ENCODE assay signal across 21 mouse cellular contexts in the genomic region with DNA sequence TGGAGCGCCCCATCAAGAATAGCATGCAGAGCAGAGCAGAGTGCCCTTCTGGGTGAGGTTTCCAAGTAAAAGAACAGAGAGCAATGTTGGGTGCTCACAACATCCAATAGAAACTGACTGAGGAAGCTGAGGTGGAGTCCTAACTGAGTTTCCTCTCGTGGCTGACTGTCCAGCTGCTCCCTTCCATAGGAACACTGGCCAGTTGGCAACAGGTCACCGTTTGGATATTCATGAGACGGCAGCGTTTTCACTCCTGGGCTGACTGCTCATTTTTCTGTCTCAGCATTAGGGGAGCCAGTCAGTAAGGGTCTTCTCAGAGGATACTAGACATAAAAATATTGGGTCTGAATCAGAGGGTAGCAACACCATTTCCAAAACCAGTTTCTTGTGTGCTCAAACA. TPM values are rescaled to one million over a fixed set of nuclear protein-coding genes. Genes with fewer than 3 reads are reported as not detected.
DNase-seq lines count a peak whose midpoint lies in the region; ATAC-seq lines count a peak whose summit lies in the region.
"Had no signal": no experiment of that assay in that cellular context is flagged by ENCODE, and none has a peak within 500 bp of the region (broad histone marks: within the 10 kb centered on the region; RNA-seq: fewer than 3 reads in every experiment).

No protein-coding gene starts in this region.

- no peaks in the 10 kb centered on the region for H3K27me3 ChIP-seq in heart, embryonic 12.5 days (replicated peaks)
- no peaks in the 10 kb centered on the region for H3K27me3 ChIP-seq in midbrain, embryonic 11.5 days (ENCODE audit: control insufficient read depth, insufficient read depth, low read length)
- no peaks in the 10 kb centered on the region for H3K27me3 ChIP-seq in midbrain, embryonic 15.5 days (replicated peaks)
- H3K27me3 ChIP-seq: CH12.LX; embryonic facial prominence, embryonic 15.5 days; hindbrain, embryonic 12.5 days; intestine, embryonic 15.5 days; limb, embryonic 12.5 days; liver, embryonic 12.5 days; neural tube, embryonic 12.5 days had no signal

- ATAC-seq in cerebellum, adult (ENCODE audit: insufficient number of reproducible peaks, low FRiP score, low TSS enrichment) = no peak
- no peak for ATAC-seq in heart, embryonic 12.5 days (ENCODE audit: insufficient number of reproducible peaks, low FRiP score)
- ATAC-seq in midbrain, embryonic 11.5 days (ENCODE audit: low FRiP score) = no peak
- ATAC-seq in midbrain, embryonic 15.5 days (replicated peaks) = no peak
- ATAC-seq in CD4-positive, CD25-positive, alpha-beta regulatory T cell, adult 4 months = no peak
- ATAC-seq: forebrain, embryonic 16.5 days; intestine, embryonic 15.5 days; liver, embryonic 12.5 days had no signal

- no peak overlapping the region for H3K9ac ChIP-seq in heart, embryonic 12.5 days
- no peak overlapping the region for H3K9ac ChIP-seq in midbrain, embryonic 11.5 days (ENCODE audit: low read length)
- no peak overlapping the region for H3K9ac ChIP-seq in midbrain, embryonic 15.5 days
- H3K9ac ChIP-seq: embryonic facial prominence, embryonic 15.5 days; hindbrain, embryonic 12.5 days; intestine, embryonic 15.5 days; limb, embryonic 12.5 days; liver, embryonic 12.5 days; lung, embryonic 14.5 days; neural tube, embryonic 12.5 days had no signal

- no peak overlapping the region for H3K27ac ChIP-seq in heart, embryonic 12.5 days (ENCODE audit: poor library complexity, severe bottlenecking)
- no peak overlapping the region for H3K27ac ChIP-seq in midbrain, embryonic 11.5 days (ENCODE audit: low read depth, low read length)
- H3K27ac ChIP-seq in midbrain, embryonic 15.5 days = no peak overlapping the region
- H3K27ac ChIP-seq: embryonic facial prominence, embryonic 15.5 days; hindbrain, embryonic 12.5 days; intestine, embryonic 15.5 days; limb, embryonic 12.5 days; liver, embryonic 12.5 days; neural tube, embryonic 12.5 days had no signal

- no peak overlapping the region for H3K4me2 ChIP-seq in heart, embryonic 12.5 days
- H3K4me2 ChIP-seq in midbrain, embryonic 11.5 days = no peak overlapping the region
- no peak overlapping the region for H3K4me2 ChIP-seq in midbrain, embryonic 15.5 days
- H3K4me2 ChIP-seq: embryonic facial prominence, embryonic 15.5 days; hindbrain, embryonic 12.5 days; intestine, embryonic 15.5 days; limb, embryonic 12.5 days; liver, embryonic 12.5 days; lung, embryonic 14.5 days; neural tube, embryonic 12.5 days had no signal

- no peaks in the 10 kb centered on the region for H3K36me3 ChIP-seq in heart, embryonic 12.5 days
- no peaks in the 10 kb centered on the region for H3K36me3 ChIP-seq in midbrain, embryonic 11.5 days (ENCODE audit: control insufficient read depth, insufficient read depth, low read length)
- H3K36me3 ChIP-seq in midbrain, embryonic 15.5 days (replicated peaks) = no peaks in the 10 kb centered on the region
- H3K36me3 ChIP-seq: embryonic facial prominence, embryonic 15.5 days; hindbrain, embryonic 12.5 days; intestine, embryonic 15.5 days; limb, embryonic 12.5 days; liver, embryonic 12.5 days; neural tube, embryonic 12.5 days had no signal

- peaks cover 52% of the 10 kb centered on the region for H3K4me1 ChIP-seq in heart, embryonic 12.5 days (replicated peaks)
- H3K4me1 ChIP-seq in midbrain, embryonic 11.5 days (ENCODE audit: control insufficient read depth, insufficient read depth, low read length) = no peaks in the 10 kb centered on the region
- H3K4me1 ChIP-seq in midbrain, embryonic 15.5 days = peaks cover 8% of the 10 kb centered on the region; the same call in 1 of the 2 replicates

- peak; percentile 41 for DNase-seq in cerebellum, adult 9-10 months
- DNase-seq in heart, adult 8-10 months (ENCODE audit: low spot score) = peak; percentile 37
- DNase-seq in midbrain, embryonic 11.5 days (ENCODE audit: low spot score, missing footprints) = peak; percentile 31
- DNase-seq: adrenal gland, postnatal 25 days; lung, embryonic 14.5 days; lung, postnatal 4 days; right cerebral cortex, adult 18-20 months; thymus, postnatal 36 days had no signal

- WGBS in heart, embryonic 12.5 days = 83% methylated on average over 5 of the region's 5 CpGs
- 81% methylated on average over 5 of the region's 5 CpGs for WGBS in midbrain, embryonic 11.5 days
- WGBS in midbrain, embryonic 15.5 days = 72% methylated on average over 5 of the region's 5 CpGs

- H3K4me3 ChIP-seq in heart, embryonic 12.5 days = no peak overlapping the region
- no peak overlapping the region for H3K4me3 ChIP-seq in midbrain, embryonic 11.5 days (ENCODE audit: low read depth, low read length)
- no peak overlapping the region for H3K4me3 ChIP-seq in midbrain, embryonic 15.5 days
- H3K4me3 ChIP-seq: embryonic facial prominence, embryonic 15.5 days; hindbrain, embryonic 12.5 days; intestine, embryonic 15.5 days; limb, embryonic 12.5 days; liver, embryonic 12.5 days; neural tube, embryonic 12.5 days had no signal

- H3K9me3 ChIP-seq in heart, embryonic 12.5 days (replicated peaks) = no peaks in the 10 kb centered on the region
- no peaks in the 10 kb centered on the region for H3K9me3 ChIP-seq in midbrain, embryonic 11.5 days (ENCODE audit: control insufficient read depth, low read length)
- H3K9me3 ChIP-seq in midbrain, embryonic 15.5 days = no peaks in the 10 kb centered on the region
- H3K9me3 ChIP-seq: embryonic facial prominence, embryonic 15.5 days; hindbrain, embryonic 12.5 days; intestine, embryonic 15.5 days; limb, embryonic 12.5 days; liver, embryonic 12.5 days; neural tube, embryonic 12.5 days had no signal

RNA-seq across cellular contexts. Expression of a gene that starts 43.2 kb away (rescaled TPM):
- not detected for total RNA-seq in heart, adult 8-10 months (2022)
- polyA plus RNA-seq in heart, embryonic 12.5 days (2016; fragmentation: Nextera tagmentation; extraction: Ambion mirVana) = 0.54 TPM in 1 of 2 replicates, not detected in the other
- polyA plus RNA-seq in midbrain, embryonic 11.5 days (2014; fragmentation: Nextera tagmentation; extraction: Ambion mirVana) = 0.41 and 0.57 TPM in 2 replicates
- polyA plus RNA-seq in midbrain, embryonic 15.5 days (2015; fragmentation: Nextera tagmentation; extraction: Ambion mirVana) = 0.48 and 0.56 TPM in 2 replicates
- polyA plus RNA-seq in CD4-positive, CD25-positive, alpha-beta regulatory T cell, adult 4 months (2017; shearing (Covaris generic)) = under 1 TPM in 1 of 2 experiments, not detected in 1; 0.56 TPM
- total RNA-seq: layer of hippocampus, postnatal 10 days had no signal

RNA-seq across cellular contexts. Expression of a gene that starts 43.6 kb away (rescaled TPM):
- total RNA-seq in heart, adult 8-10 months (2022) = 10 to 100 TPM; 64.5 to 75.3 (median 71.5) TPM
- 35.5 and 36.7 TPM in 2 replicates for polyA plus RNA-seq in heart, embryonic 12.5 days (2016; fragmentation: Nextera tagmentation; extraction: Ambion mirVana)
- polyA plus RNA-seq in midbrain, embryonic 11.5 days (2014; fragmentation: Nextera tagmentation; extraction: Ambion mirVana) = 41.4 and 46.8 TPM in 2 replicates
- polyA plus RNA-seq in midbrain, embryonic 15.5 days (2015; fragmentation: Nextera tagmentation; extraction: Ambion mirVana) = 73.8 and 77.2 TPM in 2 replicates
- polyA plus RNA-seq in CD4-positive, CD25-positive, alpha-beta regulatory T cell, adult 4 months (2017; shearing (Covaris generic)) = 10 to 100 TPM; 32.3 to 52.0 TPM
